In genomic region chr13:80956966-80957365, GRCm38 (mm10) we compare ENCODE assay signal across 16 mouse cellular contexts.
A peak's percentile ranks its signal among the peaks of the same experiment; 100 is the strongest.
DNase-seq lines count a peak whose midpoint lies in the region; ATAC-seq and TF ChIP-seq lines count a peak whose summit lies in the region.
"Had no signal": no experiment of that assay in that cellular context is flagged by ENCODE, and none has a peak within 500 bp of the region (broad histone marks: within the 10 kb centered on the region; RNA-seq: fewer than 3 reads in every experiment).

No protein-coding gene starts in this region.

- DNase-seq in 3T3-L1 (ENCODE audit: low read depth, low spot score) (peak; percentile 92), NIH3T3 (ENCODE audit: low read depth) (peak; percentile 74)
- DNase-seq in brain, embryonic 14.5 days (ENCODE audit: low read depth): peak; percentile 7
- no peak for DNase-seq in heart, adult 8-10 months (ENCODE audit: low spot score)
- no peak for DNase-seq in heart, adult 9 months (ENCODE audit: low spot score in 2 of 2)
- DNase-seq: adrenal gland, adult 8-10 months; adrenal gland, postnatal 25 days; cerebellum, adult 11-12 months; cerebellum, adult 2 months; cerebellum, adult 9-10 months; cerebellum, postnatal 10 days; cerebellum, postnatal 25 days; forebrain, postnatal 0 days had no signal

- TF ChIP-seq CTCF in brain, embryonic 14.5 days (IDR thresholded peaks at IDR 0.05; ENCODE audit: borderline replicate concordance, extremely low read depth, insufficient read depth, insufficient read length): no peak

- TF ChIP-seq POLR2A in brain, embryonic 14.5 days (IDR thresholded peaks at IDR 0.05; ENCODE audit: borderline replicate concordance, extremely low read depth, insufficient read depth, insufficient read length, poor library complexity, severe bottlenecking): no peak

- ATAC-seq in monocyte, adult 5-6 weeks (replicated peaks; ENCODE audit: insufficient number of reproducible peaks, low FRiP score, low TSS enrichment, poor library complexity, severe bottlenecking): no peak
- ATAC-seq: forebrain, embryonic 13.5 days; forebrain, embryonic 15.5 days; forebrain, postnatal 0 days had no signal

Comparison
In these comparisons a context has a peak if more than half of its experiments do, and no peak if none do; other contexts are left out.
1. DNase-seq: peak in 3T3-L1 (single experiment), NIH3T3 (single experiment) and brain, embryonic 14.5 days (single experiment); none in heart, adult 8-10 months (single experiment) and heart, adult 9 months (0 of 2).